Mouse (Mus musculus) lung, embryonic 16.5 days (tissue): ENCODE measurements around the gene Cemip. TPM values are rescaled to one million over a fixed set of nuclear protein-coding genes. Genes with fewer than 3 reads are reported as not detected.
A peak's percentile ranks its signal among the peaks of the same experiment; 100 is the strongest.

Experiments used
- ATAC-seq: fragments of 200-750 bp; cut with Nextera tagmentation; 2 replicates; pipeline ENCODE4 v1.8.0; 2017; ENCODE audit warnings: low read depth, mild to moderate bottlenecking, moderate library complexity
- H3K27ac ChIP-seq: fragments of 300-500 bp; sonication (generic); 2 replicates; pipeline ENCODE4 v1.5.1; 2014; ENCODE audit warnings: mild to moderate bottlenecking, control low read depth, low read length
- H3K27me3 ChIP-seq: fragments of 300-500 bp; sonication (generic); 2 replicates; pipeline ENCODE4 v1.6.1; 2014; ENCODE audit warnings: low read depth, low read length, mixed read lengths; ENCODE audit not compliant: control insufficient read depth, insufficient read depth
- H3K36me3 ChIP-seq: fragments of 300-500 bp; sonication (generic); 2 replicates; pipeline ENCODE4 v1.6.1; 2014; ENCODE audit warnings: low read length; ENCODE audit not compliant: control insufficient read depth, insufficient read depth
- H3K4me1 ChIP-seq: fragments of 300-500 bp; sonication (generic); replicated peaks from 2 replicates; pipeline ENCODE4 v1.6.1; 2014; ENCODE audit warnings: low read length, mixed read lengths; ENCODE audit not compliant: control insufficient read depth, insufficient read depth
- H3K4me2 ChIP-seq: fragments of 300-500 bp; sonication (generic); 2 replicates; pipeline ENCODE4 v1.6.1; 2014; ENCODE audit warnings: low read depth, low read length, control low read depth
- H3K4me3 ChIP-seq: fragments of 300-500 bp; sonication (generic); 2 replicates; pipeline ENCODE4 v1.5.1; 2014; ENCODE audit warnings: mild to moderate bottlenecking, low read length, control low read depth
- H3K9ac ChIP-seq: fragments of 300-500 bp; sonication (generic); 2 replicates; pipeline ENCODE4 v1.6.1; 2014; ENCODE audit warnings: low read length, control low read depth
- H3K9me3 ChIP-seq: fragments of 300-500 bp; sonication (generic); 2 replicates; pipeline ENCODE4 v1.6.1; 2016; ENCODE audit warnings: low read length; ENCODE audit not compliant: control insufficient read depth
- WGBS: fragments of 180-500 bp; shearing (Covaris S2); extraction: QIAGEN DNeasy Blood & Tissue Kit; methylation state at CpG from one replicate; pipeline ENCODE4 v1.1.7; 2014; 5-methylcytosine and 5-hydroxymethylcytosine counted together
- polyA plus RNA-seq: library from polyadenylated mRNA; unstranded; fragments of >200 nt; fragmentation: Nextera tagmentation; extraction: Ambion mirVana; gene quantifications from 2 replicates; pipeline ENCODE4 v1.2.1, GENCODE M21; 2015

Gene Cemip
- polyA plus RNA-seq, 1 experiment from 2014 or later, result 1.4 TPM

DNA sequence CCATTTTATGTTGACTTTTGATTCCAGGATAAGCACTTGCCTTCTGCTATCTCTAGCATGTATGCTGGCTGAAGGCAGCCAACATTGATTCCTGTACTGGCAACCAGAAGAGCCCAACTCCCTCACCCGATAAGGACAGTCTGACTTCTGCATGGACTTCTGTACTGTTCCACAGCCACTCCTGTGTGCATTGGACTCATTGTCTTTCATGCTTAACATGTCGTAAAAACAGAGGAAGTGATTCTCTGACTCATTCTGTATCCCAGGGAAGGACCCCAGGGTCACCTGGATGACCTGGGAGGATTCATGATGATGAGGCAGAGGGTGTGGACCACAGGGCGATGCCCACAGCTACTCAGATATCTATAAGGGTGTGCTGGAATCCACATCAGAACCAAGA, 63.8 kb downstream of the Cemip start:
- no peaks in the 10 kb centered on the region for H3K27me3 ChIP-seq
- ATAC-seq, result no peak
- WGBS, result 59% methylated on average over 3 of the region's 3 CpGs

DNA sequence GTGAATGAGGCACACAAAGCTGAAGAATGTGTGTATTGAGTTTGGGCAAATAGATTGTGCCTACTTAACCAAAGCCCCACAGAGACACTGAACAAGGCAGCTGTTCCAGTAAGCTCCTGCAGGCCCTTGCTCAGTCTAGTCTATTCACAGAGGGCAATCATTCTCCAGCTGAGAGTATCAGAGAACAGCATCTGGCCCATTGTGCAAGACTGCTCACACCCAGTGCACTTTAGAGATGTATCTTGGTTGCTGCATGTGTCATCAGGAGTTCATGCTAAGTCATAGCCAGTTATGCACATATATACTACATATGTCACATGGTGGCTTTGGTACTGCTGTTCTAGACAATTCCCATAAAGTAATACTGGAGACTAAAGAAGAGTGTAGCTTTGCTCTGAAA, 66.9 kb downstream of the Cemip start:
- ATAC-seq, result no peak
- Histone ChIP-seq H3K4me1 (peaks cover 19% of the 10 kb centered on the region), H3K4me3 (no peak overlapping the region)

More for the DNA sequence above, 63.8 kb downstream of the Cemip start:
- H3K36me3 ChIP-seq, result no peaks in the 10 kb centered on the region
- H3K27ac ChIP-seq, result no peak overlapping the region
- no peak overlapping the region for H3K9ac ChIP-seq
- no peaks in the 10 kb centered on the region for H3K9me3 ChIP-seq
- peaks cover 19% of the 10 kb centered on the region for H3K4me1 ChIP-seq
- H3K4me2 ChIP-seq, result no peak overlapping the region
- no peak overlapping the region for H3K4me3 ChIP-seq

DNA sequence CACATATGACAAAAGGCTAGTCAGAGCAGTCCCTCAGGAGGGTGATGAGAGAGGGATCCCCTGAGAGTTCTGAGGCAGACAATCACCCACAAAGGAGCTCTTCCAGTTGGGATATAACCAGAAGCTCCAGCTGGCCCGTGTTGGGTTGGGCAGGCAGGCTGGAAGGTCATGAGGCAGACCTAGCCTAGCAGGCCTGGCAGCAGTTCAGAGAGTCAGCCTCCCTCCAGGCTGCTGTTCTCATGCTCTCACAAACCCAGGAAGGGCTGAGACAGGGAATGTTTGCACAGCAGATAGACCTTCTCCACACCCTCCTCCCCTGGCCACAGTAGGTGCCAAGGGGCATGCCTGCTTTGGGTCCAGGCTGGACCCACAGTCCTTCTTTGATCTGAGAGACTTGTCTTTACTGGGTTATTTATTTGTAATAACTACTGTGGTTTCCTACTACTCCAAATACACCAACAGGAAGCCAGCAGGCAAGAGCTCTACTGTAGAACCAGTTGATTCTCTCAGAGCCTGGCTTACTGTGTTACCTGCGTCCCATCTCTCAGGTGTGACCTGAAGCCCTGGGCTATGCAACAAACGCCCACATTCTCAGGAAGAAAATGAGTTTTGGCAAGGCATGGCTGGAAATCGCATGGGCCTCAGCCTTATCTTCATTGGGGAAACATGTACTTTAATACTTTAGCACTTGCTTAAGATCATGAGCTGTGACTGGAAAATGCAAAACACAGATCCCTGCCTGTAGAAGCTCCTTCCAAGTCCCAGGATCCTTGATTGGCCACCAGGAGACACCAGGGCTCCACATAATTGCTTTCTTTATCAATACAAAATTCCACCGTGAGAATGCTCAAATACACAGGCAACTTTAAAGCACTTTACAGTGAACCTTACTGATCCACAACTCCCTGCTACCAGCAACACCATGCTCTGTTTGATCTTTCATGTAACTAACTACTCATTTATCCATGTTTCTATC, 67.7 kb downstream of the Cemip start:
- peak; percentile 69 for ATAC-seq
- H3K36me3 ChIP-seq, result no peaks in the 10 kb centered on the region
- H3K4me1 ChIP-seq, result peaks cover 21% of the 10 kb centered on the region
- 39% methylated on average over 5 of the region's 5 CpGs for WGBS
- H3K9ac ChIP-seq, result no peak overlapping the region
- no peak overlapping the region for H3K4me2 ChIP-seq
- H3K4me3 ChIP-seq, result no peak overlapping the region
- peak overlapping the region; percentile 2; the same call in 1 of the 2 replicates for H3K27ac ChIP-seq
- no peaks in the 10 kb centered on the region for H3K27me3 ChIP-seq
- no peaks in the 10 kb centered on the region for H3K9me3 ChIP-seq

More for the DNA sequence above, 66.9 kb downstream of the Cemip start:
- H3K9ac ChIP-seq, result no peak overlapping the region
- H3K27me3 ChIP-seq, result no peaks in the 10 kb centered on the region
- H3K27ac ChIP-seq, result no peak overlapping the region
- no peaks in the 10 kb centered on the region for H3K9me3 ChIP-seq
- H3K4me2 ChIP-seq, result no peak overlapping the region
- no peaks in the 10 kb centered on the region for H3K36me3 ChIP-seq

DNA sequence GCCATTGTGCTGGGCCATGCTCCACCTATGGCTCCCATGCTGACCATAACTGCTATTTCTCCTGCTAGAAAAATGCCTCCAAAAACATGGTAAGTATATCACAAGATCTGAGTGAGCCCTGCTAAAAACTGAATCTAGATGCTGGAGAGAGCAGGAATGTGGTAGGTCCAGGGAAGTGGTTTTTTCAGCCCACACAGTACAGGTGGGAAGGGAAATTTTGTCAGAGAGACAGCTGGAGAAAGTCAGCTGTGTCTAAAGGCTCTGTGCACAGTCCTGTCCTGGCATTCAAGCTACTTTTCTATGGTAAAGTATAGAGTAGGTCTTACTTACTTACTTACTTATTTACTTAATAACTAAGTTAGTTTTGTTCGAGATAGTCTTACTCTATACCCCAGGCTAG, 71.3 kb downstream of the Cemip start:
- Histone ChIP-seq H3K4me2 (no peak overlapping the region), H3K4me3 (no peak overlapping the region), H3K27me3 (no peaks in the 10 kb centered on the region), H3K36me3 (no peaks in the 10 kb centered on the region), H3K9me3 (no peaks in the 10 kb centered on the region), H3K4me1 (peaks cover 21% of the 10 kb centered on the region), H3K9ac (no peak overlapping the region), H3K27ac (no peak overlapping the region)
- ATAC-seq, result no peak
- WGBS, result 77% methylated on average over 1 of the region's 1 CpGs

DNA sequence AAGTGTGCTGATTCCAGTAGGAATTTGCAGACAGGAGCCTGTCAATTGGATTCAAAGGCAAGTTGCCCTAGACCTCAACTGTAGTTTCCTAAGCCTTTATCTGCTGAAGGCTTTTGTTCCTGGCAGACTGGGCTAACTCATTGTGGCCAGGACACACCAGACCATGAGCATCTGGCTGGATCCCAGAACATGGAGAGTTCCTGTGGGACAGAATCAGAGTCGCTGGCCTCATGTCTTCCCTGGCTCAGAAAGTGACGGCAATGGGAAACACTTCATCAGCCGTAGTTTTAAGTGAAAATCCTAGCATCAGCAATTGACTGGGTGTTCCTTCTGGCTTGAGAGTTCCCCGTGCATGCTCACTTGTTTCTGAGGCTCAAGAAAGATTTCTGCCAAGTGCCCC, 72.6 kb downstream of the Cemip start:
- Histone ChIP-seq H3K9ac (no peak overlapping the region), H3K4me1 (peaks cover 14% of the 10 kb centered on the region), H3K27me3 (no peaks in the 10 kb centered on the region), H3K27ac (no peak overlapping the region), H3K4me2 (no peak overlapping the region), H3K36me3 (no peaks in the 10 kb centered on the region), H3K4me3 (no peak overlapping the region), H3K9me3 (no peaks in the 10 kb centered on the region)
- peak; percentile 44; the same call in 1 of the 2 replicates for ATAC-seq
- 51% methylated on average over 4 of the region's 4 CpGs for WGBS

DNA sequence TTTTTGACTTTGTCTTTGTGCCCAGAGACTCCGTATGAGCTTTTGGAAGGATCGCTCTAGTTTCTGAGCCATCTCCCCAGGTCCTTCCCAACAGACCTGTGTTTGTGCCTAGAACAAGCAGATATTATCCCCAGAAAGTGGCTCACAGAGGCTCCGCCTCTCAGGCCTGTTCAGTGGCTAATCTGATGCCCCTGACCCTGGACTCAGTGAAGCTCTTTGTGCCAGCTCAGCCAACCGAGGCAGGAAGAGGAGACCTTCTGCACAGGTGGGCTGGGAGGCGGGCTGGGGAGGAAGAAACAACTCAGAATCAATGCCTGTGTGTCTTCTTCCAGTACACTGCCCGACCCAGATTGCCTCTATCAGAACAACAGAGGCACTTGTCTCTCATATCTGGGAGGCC, 81.9 kb downstream of the Cemip start:
- Histone ChIP-seq H3K9me3 (no peaks in the 10 kb centered on the region), H3K4me3 (no peak overlapping the region), H3K27ac (no peak overlapping the region), H3K9ac (no peak overlapping the region), H3K4me2 (no peak overlapping the region), H3K4me1 (no peaks in the 10 kb centered on the region), H3K36me3 (no peaks in the 10 kb centered on the region), H3K27me3 (no peaks in the 10 kb centered on the region)
- ATAC-seq, result no peak
- WGBS, result 64% methylated on average over 6 of the region's 6 CpGs

DNA sequence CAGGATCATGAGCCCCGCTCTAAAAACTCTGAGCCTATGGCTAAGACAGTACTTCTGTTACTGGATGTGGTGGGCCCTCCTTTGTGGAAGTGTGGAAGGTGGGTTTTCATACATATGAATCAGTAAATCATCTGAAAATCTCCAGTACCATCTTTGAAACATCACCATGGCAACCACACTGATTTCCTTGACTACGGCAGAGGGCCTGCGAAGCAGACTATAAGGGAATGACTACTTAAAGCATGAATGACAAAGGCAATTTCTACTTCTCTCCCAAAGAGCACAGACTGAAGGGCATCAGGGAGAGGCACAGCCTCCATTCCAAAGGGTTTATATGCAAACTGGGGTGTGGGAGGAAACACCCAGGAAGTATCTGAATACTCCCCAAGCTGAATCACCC, 84.8 kb downstream of the Cemip start:
- H3K4me1 ChIP-seq, result no peaks in the 10 kb centered on the region
- H3K9ac ChIP-seq, result no peak overlapping the region
- WGBS, result 83% methylated on average over 3 of the region's 3 CpGs
- H3K36me3 ChIP-seq, result no peaks in the 10 kb centered on the region
- H3K4me3 ChIP-seq, result no peak overlapping the region
- H3K27ac ChIP-seq, result no peak overlapping the region
- no peaks in the 10 kb centered on the region for H3K9me3 ChIP-seq
- no peak overlapping the region for H3K4me2 ChIP-seq
- H3K27me3 ChIP-seq, result no peaks in the 10 kb centered on the region
- no peak for ATAC-seq

DNA sequence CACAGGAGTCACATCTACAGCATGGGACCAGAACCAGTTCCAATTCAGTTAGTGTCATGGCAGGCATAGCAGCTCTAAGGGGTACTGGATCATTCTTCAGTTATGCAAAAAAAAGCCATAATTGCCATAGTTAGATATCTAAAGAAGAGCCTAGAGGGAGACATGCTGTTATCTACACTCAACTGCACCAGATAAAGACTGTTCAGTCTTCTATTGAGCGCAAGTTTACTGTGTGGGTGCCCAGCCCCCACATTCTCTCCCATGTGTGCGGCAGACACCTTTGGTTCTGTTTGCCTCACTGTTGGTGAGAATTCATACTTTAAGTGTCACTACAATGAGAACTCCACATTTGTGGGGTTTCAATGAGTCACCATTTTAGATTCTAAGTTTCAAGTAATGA, 85.6 kb downstream of the Cemip start:
- no peak for ATAC-seq
- Histone ChIP-seq H3K9me3 (no peaks in the 10 kb centered on the region), H3K27ac (no peak overlapping the region), H3K4me3 (no peak overlapping the region), H3K27me3 (no peaks in the 10 kb centered on the region), H3K9ac (no peak overlapping the region), H3K4me1 (no peaks in the 10 kb centered on the region), H3K36me3 (no peaks in the 10 kb centered on the region), H3K4me2 (no peak overlapping the region)
- WGBS, result 88% methylated on average over 2 of the region's 2 CpGs

DNA sequence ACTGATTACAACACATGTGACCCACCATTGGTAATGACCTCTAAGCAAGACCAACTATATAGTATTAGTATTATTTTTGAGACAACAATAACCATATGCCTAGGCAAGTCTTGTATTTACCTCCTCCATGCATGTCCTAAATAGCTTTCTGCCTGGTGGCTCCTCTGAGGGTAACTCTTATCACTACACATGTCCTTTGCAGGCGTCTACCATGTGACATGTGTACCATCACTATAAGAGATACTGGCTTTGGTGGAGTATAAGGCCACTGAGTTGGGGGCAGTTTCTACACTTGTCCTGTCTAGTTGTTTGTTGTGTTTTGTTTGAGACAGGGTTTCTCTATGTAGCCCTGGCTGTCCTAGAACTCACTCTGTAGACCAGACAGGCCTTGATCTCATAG, 86.7 kb downstream of the Cemip start:
- no peak overlapping the region for H3K4me3 ChIP-seq
- 63% methylated on average over 1 of the region's 1 CpGs for WGBS
- H3K9me3 ChIP-seq, result no peaks in the 10 kb centered on the region
- H3K4me1 ChIP-seq, result no peaks in the 10 kb centered on the region
- H3K27ac ChIP-seq, result no peak overlapping the region
- no peak for ATAC-seq
- no peaks in the 10 kb centered on the region for H3K27me3 ChIP-seq
- H3K36me3 ChIP-seq, result no peaks in the 10 kb centered on the region
- H3K9ac ChIP-seq, result no peak overlapping the region
- H3K4me2 ChIP-seq, result no peak overlapping the region
